Mouse (Mus musculus) left cerebral cortex, postnatal 14 days (tissue): ENCODE measurements around the gene Plin4. TPM values are rescaled to one million over a fixed set of nuclear protein-coding genes. Genes with fewer than 3 reads are reported as not detected.

Source experiments
- DNase-seq, 2 experiments: peaks; one replicate each; pipeline ENCODE4 v3.0.0; 2021 to 2022; ENCODE audit warnings: low spot score in 2 of 2, mixed read lengths in 1 of 2
- intact Hi-C: fragments of 180-260 bp; cut with DNase I; formaldehyde crosslinking; loops from one replicate; pipeline ENCODE4 v1.15.1; 2025
- long read RNA-seq, 2 experiments: library from polyadenylated mRNA; stranded (forward); transcript quantifications; one replicate each; pipeline ENCODE4 v2.0.0; 2021
- total RNA-seq, 2 experiments: library from RNA; stranded (reverse); gene quantifications; 2 replicates each; pipeline ENCODE4 v1.2.3; 2021

Gene Plin4
- 1 to 10 TPM in 1 of 2 experiments, under 1 TPM in 1; 0.36 to 1.1 TPM for total RNA-seq
- long read RNA-seq, experiment 1: 0 reads
- long read RNA-seq, experiment 2: 0 reads

- intact Hi-C loops: no loop called here
Observed at GRCm38 (mm10) chr17:56109219-56110051, at the start of gene Plin4. Gene Plin4, minus strand, starts transcription at chr17:56109803.

GRCm38 (mm10) chr17:56153643-56154042 is 44.0 kb upstream of the Plin4 start:
- intact Hi-C loops: no loop called here
- no peak for DNase-seq

More at GRCm38 (mm10) chr17:56109219-56110051, at the start of gene Plin4:
- DNase-seq: no peak

- DNase-seq: no peak
- intact Hi-C loops: no loop called here
Observed at GRCm38 (mm10) chr17:56149897-56150296, 40.3 kb upstream of the Plin4 start.

- no peak for DNase-seq
- intact Hi-C loops: no loop called here
Observed at GRCm38 (mm10) chr17:56148790-56149618, 39.4 kb upstream of the Plin4 start.

GRCm38 (mm10) chr17:56148280-56148679 is 38.7 kb upstream of the Plin4 start:
- intact Hi-C loops: no loop called here
- DNase-seq: no peak

GRCm38 (mm10) chr17:56147420-56147819 is 37.8 kb upstream of the Plin4 start:
- intact Hi-C loops: no loop called here
- DNase-seq: no peak

- intact Hi-C loops: no loop called here
- DNase-seq: no peak
Observed at GRCm38 (mm10) chr17:56146131-56146530, 36.5 kb upstream of the Plin4 start.

- DNase-seq: no peak
- intact Hi-C loops: no loop called here
Observed at GRCm38 (mm10) chr17:56144546-56144945, 34.9 kb upstream of the Plin4 start.

GRCm38 (mm10) chr17:56141702-56142605 is 32.4 kb upstream of the Plin4 start:
- DNase-seq: peak in 1 of 2 experiments; percentile 74
- intact Hi-C loops: no loop called here

- DNase-seq: peak; percentile 66 to 84
- intact Hi-C loops: no loop called here
Observed at GRCm38 (mm10) chr17:56139858-56140595, 30.4 kb upstream of the Plin4 start, which contains the start of gene Sema6b. Gene Sema6b, minus strand, starts transcription at chr17:56140343.

GRCm38 (mm10) chr17:56139355-56139754 is 29.8 kb upstream of the Plin4 start:
- intact Hi-C loops: no loop called here
- peak in 1 of 2 experiments; percentile 53 for DNase-seq

GRCm38 (mm10) chr17:56137839-56138613 is 28.4 kb upstream of the Plin4 start:
- DNase-seq: no peak

GRCm38 (mm10) chr17:56136558-56136957 is 27.0 kb upstream of the Plin4 start:
- intact Hi-C loops: no loop called here

More at GRCm38 (mm10) chr17:56137839-56138613, 28.4 kb upstream of the Plin4 start:
- intact Hi-C loops: no loop called here

GRCm38 (mm10) chr17:56134463-56134971 is 24.9 kb upstream of the Plin4 start:
- intact Hi-C loops: loop anchor here (5.0 kb wide), 1 partner anchor 118 kb away; no protein-coding TSS in a partner anchor

More at GRCm38 (mm10) chr17:56136558-56136957, 27.0 kb upstream of the Plin4 start:
- no peak for DNase-seq

GRCm38 (mm10) chr17:56133457-56134363 is 24.1 kb upstream of the Plin4 start:
- no peak for DNase-seq

More at GRCm38 (mm10) chr17:56134463-56134971, 24.9 kb upstream of the Plin4 start:
- DNase-seq: peak in 1 of 2 experiments; percentile 59

GRCm38 (mm10) chr17:56132661-56133060 is 23.1 kb upstream of the Plin4 start:
- peak in 1 of 2 experiments; percentile 67 for DNase-seq
- intact Hi-C loops: loop anchor here (2.0 to 5.0 kb wide), 2 partner anchors 26 to 120 kb away; no protein-coding TSS in a partner anchor

More at GRCm38 (mm10) chr17:56133457-56134363, 24.1 kb upstream of the Plin4 start:
- intact Hi-C loops: loop anchor here (2.0 to 5.0 kb wide), 2 partner anchors 25 to 119 kb away; no protein-coding TSS in a partner anchor
